Mouse (Mus musculus): Measurements from ENCODE around the gene Olig3. TPM values are rescaled to one million over a fixed set of nuclear protein-coding genes. Genes with fewer than 3 reads are reported as not detected.

Olig3 gene
- polyA plus RNA-seq, 1 experiment from 2014 or later: 0.08 TPM

DNA sequence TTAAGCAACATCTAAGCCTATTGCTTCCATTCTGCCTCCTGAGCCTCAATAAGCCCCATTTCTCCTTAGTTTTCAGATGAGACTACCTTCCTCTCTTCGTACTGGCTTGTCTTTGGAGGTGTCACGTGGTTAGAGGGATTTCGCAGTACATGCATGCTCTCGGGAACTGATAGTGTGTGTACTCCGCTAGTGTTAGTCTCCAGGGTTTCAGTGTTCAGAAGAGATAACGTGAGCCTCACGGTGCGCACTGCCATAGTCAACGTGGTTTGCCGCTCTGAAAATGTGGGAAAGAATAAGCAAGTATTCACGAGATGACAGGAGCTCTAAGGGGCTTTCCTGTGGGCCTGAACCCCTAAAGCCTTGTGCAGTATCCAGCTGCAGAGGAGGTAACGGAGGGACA lies 41.1 kb downstream of the Olig3 start:
- no peak overlapping the region for H3K4me2 ChIP-seq
- no peaks in the 10 kb centered on the region for H3K36me3 ChIP-seq
- H3K4me1 ChIP-seq (replicated peaks): no peaks in the 10 kb centered on the region
- no peaks in the 10 kb centered on the region for H3K9me3 ChIP-seq (replicated peaks)
- 62% methylated on average over 12 of the region's 12 CpGs for WGBS
- peaks cover 6% of the 10 kb centered on the region; the same call in 1 of the 2 replicates for H3K27me3 ChIP-seq (replicated peaks)
- H3K4me3 ChIP-seq: no peak overlapping the region
- H3K9ac ChIP-seq: no peak overlapping the region
- H3K27ac ChIP-seq (ENCODE audit: poor library complexity, severe bottlenecking): no peak overlapping the region
- ATAC-seq (ENCODE audit: insufficient number of reproducible peaks, low FRiP score): no peak

DNA sequence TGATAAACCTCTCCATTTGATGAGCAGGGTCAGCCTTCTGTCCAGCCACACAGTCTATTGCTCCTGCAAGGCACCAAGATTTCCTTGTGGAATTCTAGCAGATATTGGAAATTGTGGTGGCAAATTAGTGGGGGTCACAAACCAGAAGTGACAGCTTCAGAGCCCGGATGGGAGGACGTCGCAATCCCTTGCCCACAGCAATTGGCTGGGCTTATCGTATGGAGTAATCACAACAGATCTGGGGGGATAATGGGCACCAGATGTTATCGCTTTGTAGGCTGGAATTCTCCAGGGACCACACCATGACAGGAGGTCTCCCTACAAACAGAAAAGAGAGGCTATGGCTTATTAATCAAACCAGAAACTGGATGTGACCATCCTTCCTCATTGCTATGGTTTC lies 44.8 kb downstream of the Olig3 start:
- no peak overlapping the region for H3K9ac ChIP-seq
- no peaks in the 10 kb centered on the region for H3K9me3 ChIP-seq (replicated peaks)
- no peak overlapping the region for H3K27ac ChIP-seq (ENCODE audit: poor library complexity, severe bottlenecking)
- WGBS: 38% methylated on average over 5 of the region's 5 CpGs
- no peak for ATAC-seq (ENCODE audit: insufficient number of reproducible peaks, low FRiP score)
- no peak overlapping the region for H3K4me2 ChIP-seq
- H3K4me3 ChIP-seq: no peak overlapping the region
- no peaks in the 10 kb centered on the region for H3K27me3 ChIP-seq (replicated peaks)
- H3K36me3 ChIP-seq: no peaks in the 10 kb centered on the region
- no peaks in the 10 kb centered on the region for H3K4me1 ChIP-seq (replicated peaks)

DNA sequence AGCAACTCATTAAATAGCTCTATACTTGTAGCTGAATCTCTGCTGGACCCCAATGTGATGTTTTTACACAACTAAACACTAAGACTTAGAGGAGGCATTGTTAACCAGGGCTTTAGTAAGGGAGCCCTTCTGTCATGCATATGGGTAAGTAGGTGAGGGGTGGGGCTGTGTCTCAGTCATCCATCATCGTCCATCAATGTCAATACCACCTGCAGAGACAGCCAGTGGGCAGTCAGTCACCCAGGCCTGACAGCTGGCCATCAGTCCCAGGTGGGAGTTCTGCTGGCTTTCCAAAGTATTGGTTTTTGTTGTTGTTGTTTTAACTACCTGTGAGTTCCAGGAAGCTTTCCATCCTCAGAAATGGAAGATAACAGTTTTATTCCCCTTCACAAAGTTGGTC lies 48.1 kb downstream of the Olig3 start:
- no peak overlapping the region for H3K27ac ChIP-seq (ENCODE audit: poor library complexity, severe bottlenecking)
- no peak overlapping the region for H3K9ac ChIP-seq
- no peaks in the 10 kb centered on the region for H3K36me3 ChIP-seq
- WGBS: 10% methylated on average over 1 of the region's 1 CpGs
- no peak overlapping the region for H3K4me3 ChIP-seq
- no peak overlapping the region for H3K4me2 ChIP-seq
- H3K9me3 ChIP-seq (replicated peaks): no peaks in the 10 kb centered on the region
- ATAC-seq (ENCODE audit: insufficient number of reproducible peaks, low FRiP score): no peak
- no peaks in the 10 kb centered on the region for H3K4me1 ChIP-seq (replicated peaks)
- H3K27me3 ChIP-seq (replicated peaks): no peaks in the 10 kb centered on the region

DNA sequence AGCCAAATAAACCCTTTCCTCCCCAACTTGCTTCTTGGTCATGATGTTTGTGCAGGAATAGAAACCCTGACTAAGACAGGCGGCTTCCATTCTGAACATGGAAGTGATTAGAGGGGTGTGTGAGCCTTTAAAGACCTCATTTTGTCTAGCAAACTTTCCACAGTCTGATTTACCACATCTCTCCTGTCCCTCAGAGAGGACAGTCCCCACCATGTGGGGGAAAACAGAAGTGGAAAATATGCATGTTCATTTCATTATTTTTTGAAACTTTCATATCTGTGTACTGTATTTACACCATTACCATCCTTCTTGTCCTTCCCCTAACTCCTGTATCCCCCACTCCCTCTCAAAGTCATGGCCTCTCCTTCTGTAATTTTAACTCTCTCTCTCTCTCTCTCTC lies 49.6 kb downstream of the Olig3 start:
- no peak overlapping the region for H3K27ac ChIP-seq (ENCODE audit: poor library complexity, severe bottlenecking)
- no peaks in the 10 kb centered on the region for H3K36me3 ChIP-seq
- no peaks in the 10 kb centered on the region for H3K9me3 ChIP-seq (replicated peaks)
- H3K4me1 ChIP-seq (replicated peaks): no peaks in the 10 kb centered on the region
- no peaks in the 10 kb centered on the region for H3K27me3 ChIP-seq (replicated peaks)
- no peak for ATAC-seq (ENCODE audit: insufficient number of reproducible peaks, low FRiP score)
- 57% methylated on average over 1 of the region's 1 CpGs for WGBS
- no peak overlapping the region for H3K4me3 ChIP-seq
- H3K9ac ChIP-seq: no peak overlapping the region
- no peak overlapping the region for H3K4me2 ChIP-seq

DNA sequence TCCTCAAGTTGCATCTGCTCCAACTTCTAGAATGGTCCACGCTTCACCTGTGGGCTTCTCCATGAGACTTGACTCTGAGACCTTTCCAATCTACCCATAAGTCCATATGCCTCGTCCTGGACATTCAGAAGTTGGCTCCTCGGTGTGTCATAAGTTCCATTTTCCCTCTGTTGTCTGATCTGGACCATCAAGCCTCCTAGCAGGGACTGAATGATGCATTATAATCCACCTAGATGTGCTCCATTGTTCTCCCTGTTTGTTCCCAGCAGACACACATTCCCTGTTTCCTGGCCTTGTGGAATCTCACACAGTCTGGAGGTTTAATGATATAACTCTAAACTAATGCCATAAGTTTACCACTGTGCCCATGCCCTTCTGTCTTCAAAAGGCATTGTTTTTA lies 50.8 kb downstream of the Olig3 start:
- WGBS: 81% methylated on average over 3 of the region's 3 CpGs
- Histone ChIP-seq H3K4me1 (replicated peaks) (no peaks in the 10 kb centered on the region), H3K36me3 (no peaks in the 10 kb centered on the region), H3K27me3 (replicated peaks) (no peaks in the 10 kb centered on the region), H3K27ac (ENCODE audit: poor library complexity, severe bottlenecking) (no peak overlapping the region), H3K4me2 (no peak overlapping the region), H3K9ac (no peak overlapping the region), H3K4me3 (no peak overlapping the region), H3K9me3 (replicated peaks) (no peaks in the 10 kb centered on the region)
- ATAC-seq (ENCODE audit: insufficient number of reproducible peaks, low FRiP score): no peak

Other genes starting within 250 kb of the Olig3 start
- gene Ifngr1, start 235.4 kb downstream of the Olig3 start, polyA plus RNA-seq (2016; fragmentation: Nextera tagmentation; extraction: Ambion mirVana): 31.0 and 33.0 TPM in 2 replicates